Mouse (Mus musculus): ENCODE results near the gene Taf1a.
"Not testable (repeated sequence)": the region's sequence is repeated elsewhere in the genome, so short reads cannot be mapped to it uniquely, and the experiment has no call there.

Taf1a gene

GRCm38 (mm10) chr1:183388426-183389406 is at the start of gene Taf1a:
Taf1a (plus strand) TSS chr1:183388981.
- peak; percentile 98 for DNase-seq

GRCm38 (mm10) chr1:183342902-183343301 is 45.9 kb upstream of the Taf1a start:
- DNase-seq, result not testable (repeated sequence)

- peak; percentile 96 for DNase-seq
These were observed 43.6 kb upstream of the Taf1a start for GRCm38 (mm10) chr1:183344886-183345816.

- DNase-seq, result no peak
These were observed 43.0 kb upstream of the Taf1a start for GRCm38 (mm10) chr1:183345817-183346195.

- DNase-seq, result peak; percentile 54
These were observed 38.9 kb upstream of the Taf1a start for GRCm38 (mm10) chr1:183349840-183350239.

GRCm38 (mm10) chr1:183358901-183359300 is 29.9 kb upstream of the Taf1a start:
- DNase-seq, result no peak

GRCm38 (mm10) chr1:183362301-183362700 is 26.5 kb upstream of the Taf1a start:
- DNase-seq, result no peak

GRCm38 (mm10) chr1:183362729-183363576 is 25.8 kb upstream of the Taf1a start:
- no peak for DNase-seq

- no peak for DNase-seq
These were observed 25.3 kb upstream of the Taf1a start for GRCm38 (mm10) chr1:183363577-183363867.

- no peak for DNase-seq
These were observed 22.4 kb upstream of the Taf1a start for GRCm38 (mm10) chr1:183366361-183366760.

- peak; percentile 11 for DNase-seq
These were observed 20.0 kb upstream of the Taf1a start for GRCm38 (mm10) chr1:183368601-183369400.

- peak; percentile 94 for DNase-seq
These were observed 19.3 kb upstream of the Taf1a start, which contains the start of gene Mia3 for GRCm38 (mm10) chr1:183369427-183370014. Mia3 (minus strand) TSS chr1:183369553.

- DNase-seq, result no peak
These were observed 14.1 kb upstream of the Taf1a start for GRCm38 (mm10) chr1:183374728-183375127.

GRCm38 (mm10) chr1:183377045-183377444 is 11.7 kb upstream of the Taf1a start:
- DNase-seq, result no peak

GRCm38 (mm10) chr1:183378321-183378941 is 10.3 kb upstream of the Taf1a start:
- DNase-seq, result peak; percentile 30

GRCm38 (mm10) chr1:183379376-183379775 is 9.4 kb upstream of the Taf1a start:
- not testable (repeated sequence) for DNase-seq

GRCm38 (mm10) chr1:183381816-183382215 is 7.0 kb upstream of the Taf1a start:
- no peak for DNase-seq

GRCm38 (mm10) chr1:183382621-183383020 is 6.2 kb upstream of the Taf1a start:
- no peak for DNase-seq

- DNase-seq, result not testable (repeated sequence)
These were observed 1.4 kb upstream of the Taf1a start for GRCm38 (mm10) chr1:183387421-183387820.

GRCm38 (mm10) chr1:183403396-183403795 is 14.6 kb downstream of the Taf1a start:
- no peak for DNase-seq

Data from liver (tissue).